Mouse (Mus musculus): ENCODE data around the gene Bmt2.

DNA sequence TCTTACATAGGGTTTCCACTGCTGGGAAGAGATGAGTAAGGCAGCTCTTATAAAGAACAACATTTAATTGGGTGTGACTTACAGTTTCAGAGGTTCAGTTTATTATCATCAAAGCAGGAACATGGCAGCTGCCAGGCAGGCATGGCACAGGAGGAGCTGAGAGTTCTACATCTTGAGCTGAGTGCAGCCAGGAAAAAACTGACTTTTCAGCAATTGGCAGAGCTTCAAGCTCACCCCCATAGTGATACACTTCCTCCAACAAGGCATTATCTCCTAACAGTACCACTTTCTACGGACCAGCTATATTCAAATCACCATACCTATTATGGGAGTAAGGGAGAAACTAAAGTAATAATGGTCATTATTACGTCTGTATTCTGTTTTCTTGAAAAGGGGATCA, 58.1 kb downstream of the Bmt2 start:
- no peak for TF ChIP-seq CTCF (IDR thresholded peaks at IDR 0.05; ENCODE audit: control insufficient read depth, insufficient read depth, insufficient replicate concordance, low read depth, low read length)
- TF ChIP-seq POLR2A (IDR thresholded peaks at IDR 0.05; ENCODE audit: control insufficient read depth, low read depth, low read length), result no peak

Measured in testis, adult 2 months (tissue).